22 mouse cellular contexts compared by ENCODE assay signal in the genomic region with DNA sequence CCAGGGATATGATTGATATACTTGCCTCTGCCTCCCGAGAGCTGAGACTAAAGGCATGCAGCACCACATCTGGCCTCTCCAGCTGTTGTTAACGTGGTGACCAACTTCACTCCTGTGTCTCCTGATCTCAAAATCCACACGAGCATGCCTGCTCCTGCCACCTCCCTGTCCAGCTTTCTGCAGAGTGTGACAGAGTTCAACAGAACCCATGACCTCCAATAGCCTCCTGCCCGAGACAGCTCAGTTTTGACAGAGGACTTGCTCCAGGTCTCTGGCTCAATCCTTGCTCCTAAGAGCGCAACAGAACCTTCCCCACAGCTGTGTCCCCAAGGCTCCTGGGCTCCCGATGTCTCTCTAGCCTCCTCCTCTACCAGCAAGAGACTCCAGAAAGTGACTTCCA.
DNase-seq lines count a peak whose midpoint lies in the region; ATAC-seq and TF ChIP-seq lines count a peak whose summit lies in the region.
"Had no signal": no experiment of that assay in that cellular context is flagged by ENCODE, and none has a peak within 500 bp of the region (broad histone marks: within the 10 kb centered on the region; RNA-seq: fewer than 3 reads in every experiment).

No protein-coding gene starts in this region.

- no peaks in the 10 kb centered on the region for H3K79me2 ChIP-seq in liver, adult 2 months (ENCODE audit: control insufficient read depth, insufficient read depth, low read length)

- no peak for TF ChIP-seq CTCF in liver, adult 2 months (IDR thresholded peaks at IDR 0.05; ENCODE audit: low read depth, low read length)

- 68% methylated on average over 6 of the region's 6 CpGs for WGBS in liver, adult 2 months
- 65% methylated on average over 6 of the region's 6 CpGs for WGBS in liver, embryonic 12.5 days (ENCODE audit: insufficient replicate concordance)
- WGBS in liver, embryonic 13.5 days (ENCODE audit: insufficient replicate concordance) = 67% methylated on average over 6 of the region's 6 CpGs
- WGBS in liver, embryonic 11.5 days = 79% methylated on average over 6 of the region's 6 CpGs
- WGBS in midbrain, embryonic 13.5 days = 87% methylated on average over 6 of the region's 6 CpGs

- H3K9ac ChIP-seq in liver, adult 2 months (ENCODE audit: low read depth, low read length) = no peak overlapping the region
- no peak overlapping the region for H3K9ac ChIP-seq in liver, embryonic 12.5 days
- H3K9ac ChIP-seq in liver, embryonic 13.5 days = no peak overlapping the region
- no peak overlapping the region for H3K9ac ChIP-seq in liver, embryonic 11.5 days (ENCODE audit: low read depth, low read length)
- H3K9ac ChIP-seq in midbrain, embryonic 13.5 days (replicated peaks) = no peak overlapping the region

- H3K27me3 ChIP-seq in liver, adult 2 months (ENCODE audit: control insufficient read depth, insufficient read depth, low read length) = no peaks in the 10 kb centered on the region
- no peaks in the 10 kb centered on the region for H3K27me3 ChIP-seq in liver, embryonic 12.5 days (replicated peaks)
- H3K27me3 ChIP-seq in liver, embryonic 13.5 days = no peaks in the 10 kb centered on the region
- no peaks in the 10 kb centered on the region for H3K27me3 ChIP-seq in liver, embryonic 11.5 days (replicated peaks; ENCODE audit: control insufficient read depth, insufficient read depth, low read length)
- no peaks in the 10 kb centered on the region for H3K27me3 ChIP-seq in midbrain, embryonic 13.5 days
- H3K27me3 ChIP-seq: CH12.LX, Patski had no signal

- H3K36me3 ChIP-seq in liver, adult 2 months (ENCODE audit: control insufficient read depth, insufficient read depth, low read length) = no peaks in the 10 kb centered on the region
- no peaks in the 10 kb centered on the region for H3K36me3 ChIP-seq in liver, embryonic 12.5 days
- H3K36me3 ChIP-seq in liver, embryonic 13.5 days = 0 out of 2 replicates have a peak, but pooled peaks cover 3% of the 10 kb centered on the region
- no peaks in the 10 kb centered on the region for H3K36me3 ChIP-seq in liver, embryonic 11.5 days (ENCODE audit: control insufficient read depth, insufficient read depth, low read length)
- no peaks in the 10 kb centered on the region for H3K36me3 ChIP-seq in midbrain, embryonic 13.5 days

- H3K27ac ChIP-seq in liver, adult 2 months (replicated peaks; ENCODE audit: insufficient read depth, low read depth, low read length) = no peak overlapping the region
- no peak overlapping the region for H3K27ac ChIP-seq in liver, embryonic 12.5 days
- no peak overlapping the region for H3K27ac ChIP-seq in liver, embryonic 13.5 days
- H3K27ac ChIP-seq in liver, embryonic 11.5 days (ENCODE audit: low read depth, low read length) = no peak overlapping the region
- no peak overlapping the region for H3K27ac ChIP-seq in midbrain, embryonic 13.5 days

- no peak for ATAC-seq in liver, embryonic 12.5 days
- 0 out of 2 replicates have a peak, but pooled peaks have one; percentile 26 for ATAC-seq in liver, embryonic 13.5 days (ENCODE audit: low read depth)
- no peak; the same call in 1 of the 2 replicates for ATAC-seq in liver, embryonic 11.5 days (replicated peaks; ENCODE audit: low FRiP score)
- no peak for ATAC-seq in midbrain, embryonic 13.5 days
- ATAC-seq: activated CD4-positive, CD25-positive, alpha-beta regulatory T cell, adult 4 months; CD4-positive, CD25-positive, alpha-beta regulatory T cell, adult 4 months; Patski had no signal

- H3K4me1 ChIP-seq in liver, adult 2 months (ENCODE audit: control insufficient read depth, insufficient read depth, low read length) = no peaks in the 10 kb centered on the region
- H3K4me1 ChIP-seq in liver, embryonic 12.5 days = no peaks in the 10 kb centered on the region; the same call in 1 of the 2 replicates
- 0 out of 2 replicates have a peak, but pooled peaks cover 9% of the 10 kb centered on the region for H3K4me1 ChIP-seq in liver, embryonic 13.5 days (replicated peaks)
- no peaks in the 10 kb centered on the region for H3K4me1 ChIP-seq in liver, embryonic 11.5 days (replicated peaks; ENCODE audit: control insufficient read depth, insufficient read depth, low read length)
- H3K4me1 ChIP-seq in midbrain, embryonic 13.5 days (replicated peaks) = peaks cover 5% of the 10 kb centered on the region; the same call in 1 of the 2 replicates

- no peak for TF ChIP-seq POLR2A in liver, adult 2 months (IDR thresholded peaks at IDR 0.05; ENCODE audit: extremely low read depth, insufficient read depth, low read length)

- no peaks in the 10 kb centered on the region for H3K9me3 ChIP-seq in liver, embryonic 12.5 days (replicated peaks)
- no peaks in the 10 kb centered on the region for H3K9me3 ChIP-seq in liver, embryonic 13.5 days (replicated peaks)
- H3K9me3 ChIP-seq in liver, embryonic 11.5 days (ENCODE audit: control insufficient read depth, low read length) = no peaks in the 10 kb centered on the region
- H3K9me3 ChIP-seq in midbrain, embryonic 13.5 days = no peaks in the 10 kb centered on the region
- H3K9me3 ChIP-seq: G1E had no signal

- no peak overlapping the region for H3K4me3 ChIP-seq in liver, adult 2 months (ENCODE audit: insufficient read depth, low read depth, low read length)
- no peak overlapping the region for H3K4me3 ChIP-seq in liver, embryonic 12.5 days
- H3K4me3 ChIP-seq in liver, embryonic 13.5 days (replicated peaks) = no peak overlapping the region
- H3K4me3 ChIP-seq in liver, embryonic 11.5 days (ENCODE audit: low read depth, low read length) = no peak overlapping the region
- H3K4me3 ChIP-seq in midbrain, embryonic 13.5 days (replicated peaks) = no peak overlapping the region

- DNase-seq in liver, adult 2 months (ENCODE audit: extremely low read depth, low read depth, low spot score) = peak; percentile 52
- DNase-seq in liver, embryonic 13.5 days = no peak
- DNase-seq in liver, embryonic 11.5 days (ENCODE audit: low spot score) = no peak
- peak; percentile 64 for DNase-seq in adipocyte (ENCODE audit: low spot score)
- DNase-seq: adrenal gland, adult 2 months; adrenal gland, adult 8-10 months; adrenal gland, postnatal 10 days; adrenal gland, postnatal 14 days; adrenal gland, postnatal 25 days; adrenal gland, postnatal 36 days; B cell, adult 2 months; cerebellum, adult 11 months; cerebellum, adult 11-12 months; cerebellum, adult 18-20 months; cerebellum, adult 2 months had no signal

- no peak overlapping the region for H3K4me2 ChIP-seq in liver, embryonic 12.5 days
- no peak overlapping the region for H3K4me2 ChIP-seq in liver, embryonic 13.5 days
- H3K4me2 ChIP-seq in liver, embryonic 11.5 days = no peak overlapping the region
- no peak overlapping the region for H3K4me2 ChIP-seq in midbrain, embryonic 13.5 days (replicated peaks)

Comparison
In these comparisons a context has a peak if more than half of its experiments do, and no peak if none do; other contexts are left out.
1. DNase-seq: peak in liver, adult 2 months (single experiment) and adipocyte (single experiment); none in liver, embryonic 13.5 days (single experiment) and liver, embryonic 11.5 days (single experiment).